Mouse (Mus musculus) CH12.LX (cell line): ENCODE measurements around the gene Acbd6. TPM values are rescaled to one million over a fixed set of nuclear protein-coding genes. Genes with fewer than 3 reads are reported as not detected.

Source experiments
- DNase-seq: peaks from one replicate; pipeline ENCODE4 v3.0.0-alpha.2; 2013; ENCODE audit errors: extremely low read depth
- H3K27ac ChIP-seq: 2 replicates; pipeline ENCODE4 v1.5.1; 2012; ENCODE audit warnings: low read depth, mild to moderate bottlenecking, control low read depth, moderate library complexity; ENCODE audit not compliant: insufficient read depth
- H3K27me3 ChIP-seq: replicated peaks from 2 replicates; pipeline ENCODE3; 2012; ENCODE audit warnings: inconsistent platforms
- H3K36me3 ChIP-seq, 2 experiments: replicated peaks in 1 of 2; 2 replicates each; pipeline versions ENCODE3 to v1.6.1; 2012; ENCODE audit warnings: inconsistent platforms in 1 of 2, low read length in 1 of 2, mild to moderate bottlenecking in 1 of 2, mixed read lengths in 1 of 2, moderate library complexity in 1 of 2; ENCODE audit not compliant: control insufficient read depth in 1 of 2, insufficient read depth in 1 of 2
- H3K4me1 ChIP-seq, 2 experiments: 2 replicates each; pipeline ENCODE4 v1.6.1; 2012; ENCODE audit warnings: inconsistent platforms in 1 of 2, moderate library complexity in 1 of 2; ENCODE audit not compliant: insufficient read depth in 2 of 2, control insufficient read depth in 1 of 2
- H3K4me2 ChIP-seq: 2 replicates; pipeline ENCODE4 v1.6.1; 2012; ENCODE audit warnings: low read depth, mild to moderate bottlenecking, control low read depth; ENCODE audit not compliant: poor library complexity, insufficient read depth, severe bottlenecking
- H3K4me3 ChIP-seq, 3 experiments: fragments of 150-350 bp in 1 of 3; sonication (generic) in 1 of 3; replicated peaks in 1 of 3; 2 replicates each; pipeline versions ENCODE3 to v1.5.1; 2011 to 2012; ENCODE audit warnings: low read depth in 2 of 3, low read length in 2 of 3, mild to moderate bottlenecking in 2 of 3, moderate library complexity in 2 of 3, control low read depth in 1 of 3, improper control_type of control experiment in 1 of 3, inconsistent platforms in 1 of 3, mixed read lengths in 1 of 3; ENCODE audit not compliant: poor library complexity in 1 of 3
- H3K79me2 ChIP-seq: replicated peaks from 2 replicates; pipeline ENCODE4 v1.6.1; 2012; ENCODE audit warnings: mild to moderate bottlenecking, moderate library complexity; ENCODE audit not compliant: control insufficient read depth, poor library complexity, insufficient read depth, severe bottlenecking; ENCODE audit errors: extremely low read depth
- H3K9ac ChIP-seq: 2 replicates; pipeline ENCODE4 v1.6.1; 2012; ENCODE audit warnings: low read depth, mild to moderate bottlenecking, control low read depth, moderate library complexity; ENCODE audit not compliant: insufficient read depth
- H3K9me3 ChIP-seq: replicated peaks from 2 replicates; pipeline ENCODE3; 2012; ENCODE audit warnings: low read length, inconsistent platforms, mixed read lengths
- CHD2 ChIP-seq: IDR thresholded peaks from 2 replicates; pipeline ENCODE4 v1.6.1; 2011; ENCODE audit warnings: low read length, improper control_type of control experiment
- CTCF ChIP-seq, 2 experiments: IDR thresholded peaks in 1 of 2; conservative IDR thresholded peaks in 1 of 2; 2 replicates each; pipeline ENCODE4 v1.5.1; 2011 to 2012; ENCODE audit warnings: low read depth in 2 of 2, low read length in 2 of 2, improper control_type of control experiment in 1 of 2, inconsistent platforms in 1 of 2, mild to moderate bottlenecking in 1 of 2, moderate library complexity in 1 of 2
- E2F4 ChIP-seq: IDR thresholded peaks from 2 replicates; pipeline ENCODE4 v1.6.1; 2011; ENCODE audit warnings: low read depth, low read length, improper control_type of control experiment; ENCODE audit not compliant: insufficient replicate concordance
- ELF1 ChIP-seq: IDR thresholded peaks from 2 replicates; pipeline ENCODE4 v1.6.1; 2014; ENCODE audit warnings: low read depth, mild to moderate bottlenecking, inconsistent platforms, low read length, improper control_type of control experiment
- EP300 ChIP-seq: IDR thresholded peaks from 2 replicates; pipeline ENCODE4 v1.6.1; 2011; ENCODE audit warnings: low read length, improper control_type of control experiment
- ETS1 ChIP-seq: conservative IDR thresholded peaks from 2 replicates; pipeline ENCODE4 v1.6.1; 2012; ENCODE audit warnings: low read depth, mild to moderate bottlenecking, inconsistent platforms, low read length, improper control_type of control experiment, moderate library complexity
- HCFC1 ChIP-seq: IDR thresholded peaks from 2 replicates; pipeline ENCODE4 v1.6.1; 2012; ENCODE audit warnings: low read depth, mild to moderate bottlenecking, inconsistent platforms, low read length, improper control_type of control experiment
- IRF4 ChIP-seq: IDR thresholded peaks from 2 replicates; pipeline ENCODE4 v1.6.1; 2014; ENCODE audit warnings: low read depth, mild to moderate bottlenecking, inconsistent platforms, low read length, improper control_type of control experiment
- JUN ChIP-seq: IDR thresholded peaks from 2 replicates; pipeline ENCODE4 v1.6.1; 2011; ENCODE audit warnings: low read depth, mild to moderate bottlenecking, low read length, improper control_type of control experiment, moderate library complexity; ENCODE audit not compliant: insufficient read depth
- MAFK ChIP-seq: IDR thresholded peaks from 2 replicates; pipeline ENCODE4 v1.6.1; 2011; ENCODE audit warnings: low read length, improper control_type of control experiment; ENCODE audit not compliant: insufficient replicate concordance
- MAX ChIP-seq: IDR thresholded peaks from 2 replicates; pipeline ENCODE4 v1.6.1; 2011; ENCODE audit warnings: low read length, improper control_type of control experiment
- MAZ ChIP-seq: IDR thresholded peaks from 2 replicates; pipeline ENCODE4 v1.6.1; 2012; ENCODE audit warnings: low read depth, mild to moderate bottlenecking, inconsistent platforms, low read length, improper control_type of control experiment, moderate library complexity
- MEF2A ChIP-seq: IDR thresholded peaks from 2 replicates; pipeline ENCODE4 v1.6.1; 2014; ENCODE audit warnings: low read depth, mild to moderate bottlenecking, inconsistent platforms, low read length, improper control_type of control experiment, borderline replicate concordance
- MXI1 ChIP-seq: IDR thresholded peaks from 2 replicates; pipeline ENCODE4 v1.6.1; 2011; ENCODE audit warnings: mild to moderate bottlenecking, low read depth, low read length, improper control_type of control experiment
- NELFE ChIP-seq: IDR thresholded peaks from 2 replicates; pipeline ENCODE4 v1.6.1; 2011; ENCODE audit warnings: low read depth, low read length, improper control_type of control experiment
- NRF1 ChIP-seq: IDR thresholded peaks from 2 replicates; pipeline ENCODE4 v1.6.1; 2014; ENCODE audit warnings: low read depth, mild to moderate bottlenecking, inconsistent platforms, low read length, improper control_type of control experiment, moderate library complexity
- POLR2A ChIP-seq: IDR thresholded peaks from 2 replicates; pipeline ENCODE4 v1.6.1; 2011; ENCODE audit warnings: low read depth, mild to moderate bottlenecking, improper control_type of control experiment, low read length
- POLR2AphosphoS2 ChIP-seq: IDR thresholded peaks from 2 replicates; pipeline ENCODE4 v1.6.1; 2011; ENCODE audit warnings: low read depth, low read length, improper control_type of control experiment
- RCOR1 ChIP-seq: conservative IDR thresholded peaks from 2 replicates; pipeline ENCODE4 v1.6.1; 2012; ENCODE audit warnings: low read depth, mild to moderate bottlenecking, inconsistent platforms, low read length, improper control_type of control experiment
- TBP ChIP-seq: conservative IDR thresholded peaks from 2 replicates; pipeline ENCODE4 v1.6.1; 2011; ENCODE audit warnings: low read depth, low read length, improper control_type of control experiment
- USF2 ChIP-seq: conservative IDR thresholded peaks from 2 replicates; pipeline ENCODE4 v1.6.1; 2011; ENCODE audit warnings: low read depth, low read length, improper control_type of control experiment
- ZKSCAN1 ChIP-seq: IDR thresholded peaks from 2 replicates; pipeline ENCODE4 v1.6.1; 2012; ENCODE audit warnings: low read depth, inconsistent platforms, low read length, improper control_type of control experiment, borderline replicate concordance
- dilution Hi-C: fragments of 300-500 bp; cut with MboI; formaldehyde crosslinking; loops from 2 replicates; pipeline ENCODE4 v1.14.3; 2020; ENCODE audit warnings: low sequenced_read_pairs; ENCODE audit not compliant: extremely low pct_unique_long_range_greater_than_20kb, extremely low pct_ligation_motif_present
- in situ Hi-C: fragments of 300-500 bp; cut with MboI; formaldehyde crosslinking; loops from 3 replicates; pipeline ENCODE4 v1.14.3; 2019; ENCODE audit warnings: low sequenced_read_pairs, low pct_ligation_motif_present, low pct_unique_long_range_greater_than_20kb, mixed read lengths
- polyA plus RNA-seq: library from polyadenylated mRNA; unstranded; fragments of >175 nt; gene quantifications from 2 replicates; pipeline ENCODE4 v1.2.1, GENCODE M21; 2012; ENCODE audit warnings: low read depth; ENCODE audit not compliant: insufficient read length
- total RNA-seq, 2 experiments: library from RNA; depleted of rRNA; stranded (reverse); fragments of 300-350 nt in 1 of 2; fragments of >200 nt in 1 of 2; gene quantifications; 2 replicates each; pipeline ENCODE4 v1.2.3; 2012 to 2014

The Acbd6 gene
- total and polyA plus RNA-seq, 3 experiments: 51.9 to 97.8 (median 74.4) TPM

- in situ Hi-C loops: no loop called here
- H3K4me1 ChIP-seq: no peaks in the 10 kb centered on the region
- no peaks in the 10 kb centered on the region for H3K36me3 ChIP-seq
Measured at GRCm38 (mm10) chr1:155727830-155728229, 169.9 kb downstream of the Acbd6 start.

GRCm38 (mm10) chr1:155729113-155729795 lies 171.3 kb downstream of the Acbd6 start:
- H3K79me2 ChIP-seq: no peaks in the 10 kb centered on the region
- TF ChIP-seq RCOR1 (no peak), MXI1 (no peak), EP300 (no peak), MAX (no peak), TBP (no peak), POLR2AphosphoS2 (no peak), NELFE (no peak), JUN (no peak), NRF1 (no peak), MAFK (no peak)
- peaks cover 13% of the 10 kb centered on the region for H3K9me3 ChIP-seq
- dilution Hi-C loops (no loop called here), in situ Hi-C loops (no loop called here)
- H3K4me1 ChIP-seq: no peaks in the 10 kb centered on the region
- peaks cover 23% of the 10 kb centered on the region for H3K27me3 ChIP-seq
- H3K4me2 ChIP-seq: no peak overlapping the region
- DNase-seq: no peak
- no peak overlapping the region for H3K9ac ChIP-seq
- H3K27ac ChIP-seq: no peak overlapping the region
- no peak overlapping the region for H3K4me3 ChIP-seq
- no peaks in the 10 kb centered on the region for H3K36me3 ChIP-seq

More at GRCm38 (mm10) chr1:155727830-155728229, 169.9 kb downstream of the Acbd6 start:
- Histone ChIP-seq H3K27me3 (peaks cover 29% of the 10 kb centered on the region), H3K79me2 (no peaks in the 10 kb centered on the region), H3K4me2 (no peak overlapping the region), H3K27ac (no peak overlapping the region), H3K9ac (no peak overlapping the region), H3K4me3 (no peak overlapping the region), H3K9me3 (peaks cover 13% of the 10 kb centered on the region)
- TF ChIP-seq IRF4: no peak
- TF ChIP-seq CTCF (conservative IDR thresholded peaks at IDR 0.05 in 1 of 2, IDR thresholded peaks at IDR 0.05 in 1 of 2; ENCODE audit: low read depth in 2 of 2, low read length in 2 of 2): no peak
- no peak for TF ChIP-seq EP300
- no peak for TF ChIP-seq POLR2AphosphoS2
- no peak for TF ChIP-seq JUN
- no peak for TF ChIP-seq USF2
- TF ChIP-seq MEF2A: no peak
- no peak for TF ChIP-seq ELF1
- TF ChIP-seq MAZ: no peak
- no peak for TF ChIP-seq RCOR1
- TF ChIP-seq TBP: no peak
- no peak for TF ChIP-seq MXI1
- TF ChIP-seq POLR2A: no peak
- TF ChIP-seq ZKSCAN1: no peak
- no peak for TF ChIP-seq CHD2
- TF ChIP-seq ETS1: no peak
- no peak for TF ChIP-seq E2F4
- no peak for TF ChIP-seq HCFC1
- no peak for TF ChIP-seq MAFK
- DNase-seq: no peak
- dilution Hi-C loops: no loop called here
